In the genomic region with DNA sequence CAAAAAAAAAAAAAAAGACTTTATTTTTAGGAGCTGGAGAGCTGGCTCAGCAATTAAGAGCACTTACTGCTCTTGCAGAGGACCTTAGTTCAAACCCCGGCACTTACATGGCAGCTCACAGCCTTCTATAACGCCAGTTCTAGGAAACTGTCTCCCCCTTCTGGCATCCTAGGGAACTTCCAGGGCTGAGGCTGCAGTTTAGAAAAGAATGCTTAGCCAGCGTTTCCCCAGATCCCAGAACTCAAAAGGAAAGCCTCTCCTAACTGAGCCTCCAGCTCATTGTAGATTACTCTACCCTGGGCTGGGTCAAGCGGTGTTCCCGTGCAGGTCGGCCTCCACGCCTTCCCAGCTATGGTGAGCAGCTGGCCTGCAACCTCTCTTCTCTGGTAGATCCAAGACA, we compare ENCODE assay signal across 9 mouse cellular contexts. TPM values are rescaled to one million over a fixed set of nuclear protein-coding genes. Genes with fewer than 3 reads are reported as not detected.
DNase-seq lines count a peak whose midpoint lies in the region; ATAC-seq and TF ChIP-seq lines count a peak whose summit lies in the region.
"Had no signal": no experiment of that assay in that cellular context is flagged by ENCODE, and none has a peak within 500 bp of the region (broad histone marks: within the 10 kb centered on the region; RNA-seq: fewer than 3 reads in every experiment).

No protein-coding gene starts in this region.

- no peaks in the 10 kb centered on the region for H3K9me3 ChIP-seq in forebrain, postnatal 0 days (ENCODE audit: low read length)
- no peaks in the 10 kb centered on the region for H3K9me3 ChIP-seq in forebrain, embryonic 12.5 days
- H3K9me3 ChIP-seq: hindbrain, embryonic 10.5 days had no signal

- H3K27me3 ChIP-seq in forebrain, postnatal 0 days (ENCODE audit: insufficient read depth, low read length), result no peaks in the 10 kb centered on the region
- H3K27me3 ChIP-seq in forebrain, embryonic 12.5 days, result no peaks in the 10 kb centered on the region
- no peaks in the 10 kb centered on the region for H3K27me3 ChIP-seq in testis, adult 2 months (ENCODE audit: control insufficient read depth, insufficient read depth, low read length)
- H3K27me3 ChIP-seq in splenic B cell, adult 2 months (ENCODE audit: control insufficient read depth, insufficient read depth, low read length, poor library complexity, severe bottlenecking), result no peaks in the 10 kb centered on the region; the same call in 1 of the 2 replicates

- no peaks in the 10 kb centered on the region for H3K36me3 ChIP-seq in forebrain, postnatal 0 days (ENCODE audit: insufficient read depth)
- H3K36me3 ChIP-seq in forebrain, embryonic 12.5 days (replicated peaks), result no peaks in the 10 kb centered on the region
- no peaks in the 10 kb centered on the region for H3K36me3 ChIP-seq in testis, adult 2 months (ENCODE audit: control insufficient read depth, insufficient read depth, low read length)
- no peaks in the 10 kb centered on the region for H3K36me3 ChIP-seq in splenic B cell, adult 2 months (ENCODE audit: control insufficient read depth, insufficient read depth, low read length, poor library complexity, severe bottlenecking)

- TF ChIP-seq POLR2A in testis, adult 2 months (IDR thresholded peaks at IDR 0.05; ENCODE audit: control insufficient read depth, low read depth, low read length), result no peak

- no peak for ATAC-seq in forebrain, postnatal 0 days
- ATAC-seq in forebrain, embryonic 12.5 days (ENCODE audit: low FRiP score), result no peak

- H3K27ac ChIP-seq in forebrain, postnatal 0 days (ENCODE audit: low read depth, low read length), result no peak overlapping the region
- H3K27ac ChIP-seq in forebrain, embryonic 12.5 days, result no peak overlapping the region
- H3K27ac ChIP-seq in testis, adult 2 months (ENCODE audit: control insufficient read depth, insufficient read depth, low read depth, low read length), result no peak overlapping the region
- H3K27ac ChIP-seq: hindbrain, embryonic 10.5 days had no signal

- H3K4me3 ChIP-seq in forebrain, postnatal 0 days (ENCODE audit: low read depth, low read length), result no peak overlapping the region
- H3K4me3 ChIP-seq in forebrain, embryonic 12.5 days (replicated peaks), result no peak overlapping the region
- H3K4me3 ChIP-seq in testis, adult 2 months (ENCODE audit: control insufficient read depth, low read depth, low read length), result no peak overlapping the region
- H3K4me3 ChIP-seq: hindbrain, embryonic 10.5 days had no signal

- H3K4me2 ChIP-seq in forebrain, postnatal 0 days (ENCODE audit: low read depth), result no peak overlapping the region
- no peak overlapping the region for H3K4me2 ChIP-seq in forebrain, embryonic 12.5 days

- peak; percentile 41 for DNase-seq in forebrain, postnatal 0 days
- no peak for DNase-seq in testis, postnatal 10 days (ENCODE audit: low spot score)
- peak; percentile 58 for DNase-seq in kidney, postnatal 10 days
- DNase-seq in splenic B cell, adult 2 months (ENCODE audit: low read depth, low spot score), result peak; percentile 51
- no peak for DNase-seq in right cerebral cortex, postnatal 10 days (ENCODE audit: low spot score in 2 of 2)
- no peak for DNase-seq in gastrocnemius, postnatal 25 days

- no peak overlapping the region for H3K9ac ChIP-seq in forebrain, postnatal 0 days
- H3K9ac ChIP-seq in forebrain, embryonic 12.5 days, result no peak overlapping the region

- TF ChIP-seq CTCF in forebrain, postnatal 0 days (IDR thresholded peaks at IDR 0.05; ENCODE audit: low read depth), result peak; percentile 58
- TF ChIP-seq CTCF in testis, adult 2 months (IDR thresholded peaks at IDR 0.05; ENCODE audit: control insufficient read depth, insufficient read depth, insufficient replicate concordance, low read depth, low read length), result peak; percentile 9; the same call in 1 of the 2 replicates

- no peaks in the 10 kb centered on the region for H3K4me1 ChIP-seq in forebrain, postnatal 0 days (ENCODE audit: insufficient read depth)
- peaks cover 18% of the 10 kb centered on the region for H3K4me1 ChIP-seq in forebrain, embryonic 12.5 days
- peaks cover 2% of the 10 kb centered on the region; the same call in 1 of the 2 replicates for H3K4me1 ChIP-seq in testis, adult 2 months (ENCODE audit: control insufficient read depth, insufficient read depth, low read length)

- WGBS in forebrain, postnatal 0 days, result 49% methylated on average over 7 of the region's 7 CpGs
- WGBS in forebrain, embryonic 12.5 days, result 47% methylated on average over 7 of the region's 7 CpGs

RNA-seq across cellular contexts. Expression of a gene that starts 16.5 kb away (rescaled TPM):
- 30.5 and 31.3 TPM in 2 replicates for total RNA-seq in forebrain, postnatal 0 days (2014; rRNA removed)
- polyA plus RNA-seq in forebrain, postnatal 0 days (2015; fragmentation: Nextera tagmentation; extraction: Ambion mirVana), result 14.8 and 18.9 TPM in 2 replicates
- 41.5 and 44.4 TPM in 2 replicates for polyA plus RNA-seq in forebrain, embryonic 12.5 days (2016; fragmentation: Nextera tagmentation; extraction: Ambion mirVana)
- 21.1 and 26.2 TPM in 2 replicates for polyA plus RNA-seq in testis, adult 2 months (2012; rRNA removed)
- total RNA-seq in gastrocnemius, postnatal 25 days (2021), result 10 to 100 TPM; 51.0 to 56.4 TPM

RNA-seq across cellular contexts. Expression of a gene that starts 28.4 kb away (rescaled TPM):
- 283 and 328 TPM in 2 replicates for total RNA-seq in forebrain, postnatal 0 days (2014; rRNA removed)
- 856 and 963 TPM in 2 replicates for polyA plus RNA-seq in forebrain, postnatal 0 days (2015; fragmentation: Nextera tagmentation; extraction: Ambion mirVana)
- 1,282 and 1,334 TPM in 2 replicates for polyA plus RNA-seq in forebrain, embryonic 12.5 days (2016; fragmentation: Nextera tagmentation; extraction: Ambion mirVana)
- 477 and 586 TPM in 2 replicates for polyA plus RNA-seq in testis, adult 2 months (2012; rRNA removed)
- 100 to 1,000 TPM; 112 to 141 TPM for total RNA-seq in gastrocnemius, postnatal 25 days (2021)

Comparison
In these comparisons a context has a peak if more than half of its experiments do, and no peak if none do; other contexts are left out.
1. DNase-seq: peak in forebrain, postnatal 0 days (single experiment), kidney, postnatal 10 days (single experiment) and splenic B cell, adult 2 months (single experiment); none in testis, postnatal 10 days (single experiment), right cerebral cortex, postnatal 10 days (0 of 2) and gastrocnemius, postnatal 25 days (single experiment).